Mouse (Mus musculus): Measurements from ENCODE around the gene Cryzl1. TPM values are rescaled to one million over a fixed set of nuclear protein-coding genes. Genes with fewer than 3 reads are reported as not detected.
A peak's percentile ranks its signal among the peaks of the same experiment; 100 is the strongest.

Gene Cryzl1
- polyA plus RNA-seq, 1 experiment = 42.5 TPM

- Histone ChIP-seq H3K4me1 (ENCODE audit: control insufficient read depth, insufficient read depth, low read length) (peaks cover 1% of the 10 kb centered on the region; the same call in 1 of the 2 replicates), H3K4me3 (replicated peaks; ENCODE audit: control insufficient read depth, low read depth, low read length) (no peak overlapping the region), H3K27ac (ENCODE audit: control insufficient read depth, insufficient read depth, low read depth, low read length, poor library complexity) (no peak overlapping the region)
- no peak for TF ChIP-seq POLR2A (IDR thresholded peaks at IDR 0.05; ENCODE audit: borderline replicate concordance, control insufficient read depth, low read depth, low read length)
- no peak for TF ChIP-seq CTCF (IDR thresholded peaks at IDR 0.05; ENCODE audit: control insufficient read depth, insufficient read depth, low read length)
- WGBS = 58% methylated on average over 2 of the region's 2 CpGs
Observed at GRCm38 (mm10) chr16:91644901-91645300, 83.9 kb downstream of the Cryzl1 start.

GRCm38 (mm10) chr16:91640171-91640570 lies 88.6 kb downstream of the Cryzl1 start:
- no peak overlapping the region for H3K4me3 ChIP-seq (replicated peaks; ENCODE audit: control insufficient read depth, low read depth, low read length)
- TF ChIP-seq POLR2A (IDR thresholded peaks at IDR 0.05; ENCODE audit: borderline replicate concordance, control insufficient read depth, low read depth, low read length) (no peak), CTCF (IDR thresholded peaks at IDR 0.05; ENCODE audit: control insufficient read depth, insufficient read depth, low read length) (no peak)
- 67% methylated on average over 8 of the region's 8 CpGs for WGBS
- peaks cover 3% of the 10 kb centered on the region; the same call in 1 of the 2 replicates for H3K4me1 ChIP-seq (ENCODE audit: control insufficient read depth, insufficient read depth, low read length)
- H3K27ac ChIP-seq (ENCODE audit: control insufficient read depth, insufficient read depth, low read depth, low read length, poor library complexity) = peak overlapping the region; percentile 12; the same call in 1 of the 2 replicates

DNA sequence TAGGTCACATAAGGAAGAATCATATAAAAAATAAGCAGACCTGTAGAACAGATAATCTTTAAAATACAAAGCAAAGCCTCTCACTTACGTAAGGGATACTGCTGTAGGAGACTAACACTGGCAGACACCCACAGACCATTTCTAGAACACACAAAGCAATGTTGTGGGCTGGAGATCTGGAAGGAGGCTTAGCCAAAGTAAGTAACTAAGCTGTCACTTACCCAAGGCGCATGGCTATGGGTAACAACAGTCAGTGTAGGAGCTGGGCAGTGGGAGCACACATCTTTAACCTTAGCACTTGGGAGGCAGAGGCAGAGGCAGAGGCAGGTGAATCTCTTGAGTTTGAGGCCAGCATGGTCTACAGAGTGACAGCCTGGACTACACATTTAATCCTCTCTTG lies 89.1 kb downstream of the Cryzl1 start:
- H3K27ac ChIP-seq (ENCODE audit: control insufficient read depth, insufficient read depth, low read depth, low read length, poor library complexity) = peak overlapping the region; percentile 12; the same call in 1 of the 2 replicates
- H3K4me1 ChIP-seq (ENCODE audit: control insufficient read depth, insufficient read depth, low read length) = peaks cover 3% of the 10 kb centered on the region; the same call in 1 of the 2 replicates
- TF ChIP-seq CTCF (IDR thresholded peaks at IDR 0.05; ENCODE audit: control insufficient read depth, insufficient read depth, low read length) (no peak), POLR2A (IDR thresholded peaks at IDR 0.05; ENCODE audit: borderline replicate concordance, control insufficient read depth, low read depth, low read length) (no peak)
- no peak overlapping the region for H3K4me3 ChIP-seq (replicated peaks; ENCODE audit: control insufficient read depth, low read depth, low read length)
- 91% methylated on average over 2 of the region's 2 CpGs for WGBS

Other genes with a start within 250 kb of the Cryzl1 start
- gene Ifnar1, start 243.7 kb downstream of the Cryzl1 start, polyA plus RNA-seq (2011; ENCODE audit: insufficient read depth, insufficient read length, low replicate concordance, missing spikeins) = 10.3 and 15.9 TPM in 2 replicates
- 11.1 and 27.7 TPM in 2 replicates for gene Ifngr2, start 181.9 kb downstream of the Cryzl1 start, polyA plus RNA-seq (2011; ENCODE audit: insufficient read depth, insufficient read length, low replicate concordance, missing spikeins)
- 7.3 and 17.5 TPM in 2 replicates for gene Tmem50b, start 131.2 kb downstream of the Cryzl1 start, polyA plus RNA-seq (2011; ENCODE audit: insufficient read depth, insufficient read length, low replicate concordance, missing spikeins)
- gene Dnajc28, start 109.9 kb downstream of the Cryzl1 start, polyA plus RNA-seq (2011; ENCODE audit: insufficient read depth, insufficient read length, low replicate concordance, missing spikeins) = 1.6 and 1.9 TPM in 2 replicates
- 70.5 and 94.2 TPM in 2 replicates for gene Gart, start 82.0 kb downstream of the Cryzl1 start, polyA plus RNA-seq (2011; ENCODE audit: insufficient read depth, insufficient read length, low replicate concordance, missing spikeins)
- gene Son, start 81.5 kb downstream of the Cryzl1 start, polyA plus RNA-seq (2011; ENCODE audit: insufficient read depth, insufficient read length, low replicate concordance, missing spikeins) = 132 and 165 TPM in 2 replicates
- gene Donson, start 40.2 kb downstream of the Cryzl1 start, polyA plus RNA-seq (2011; ENCODE audit: insufficient read depth, insufficient read length, low replicate concordance, missing spikeins) = 15.2 and 18.0 TPM in 2 replicates
- 91.6 and 158 TPM in 2 replicates for gene Itsn1, start 306 bp upstream of the Cryzl1 start, polyA plus RNA-seq (2011; ENCODE audit: insufficient read depth, insufficient read length, low replicate concordance, missing spikeins)